Mouse (Mus musculus) gastrocnemius, postnatal 36 days (tissue): ENCODE measurements around the gene Medag. TPM values are rescaled to one million over a fixed set of nuclear protein-coding genes. Genes with fewer than 3 reads are reported as not detected.

Experiments used
- DNase-seq, 2 experiments: peaks; one replicate each; pipeline ENCODE4 v3.0.0; 2022
- intact Hi-C: fragments of 180-260 bp; cut with DNase I; formaldehyde crosslinking; loops from one replicate; pipeline ENCODE4 v1.15.1; 2025
- total RNA-seq, 2 experiments: library from RNA; stranded (reverse); gene quantifications; 2 replicates each; pipeline ENCODE4 v1.2.3; 2021

Medag gene
- total RNA-seq, 2 experiments from 2014 or later, result 14.9 to 15.1 TPM

DNA sequence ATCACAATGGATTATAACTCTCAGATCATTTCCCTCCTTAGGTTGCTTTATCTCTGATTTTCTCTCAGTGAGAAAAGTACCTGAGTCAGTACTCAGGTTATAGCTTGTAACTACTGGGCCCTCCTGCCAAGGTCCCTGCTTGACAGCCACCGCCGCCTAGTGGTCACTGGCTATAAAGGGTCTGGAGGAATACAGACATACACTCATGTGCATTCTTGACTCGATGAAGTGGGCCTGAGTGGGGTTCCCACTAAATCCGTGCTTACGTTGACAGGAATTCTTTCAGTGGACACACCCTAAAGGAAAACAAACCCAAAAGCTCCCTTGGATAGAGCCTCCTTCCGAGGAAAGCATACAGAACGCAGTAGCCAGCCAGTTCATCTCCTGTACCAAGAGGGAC lies 45.0 kb downstream of the Medag start:
- no peak for DNase-seq
- intact Hi-C loops, result no loop called here

- intact Hi-C loops, result no loop called here
- no peak for DNase-seq
These were observed 50.5 kb downstream of the Medag start for GRCm38 (mm10) chr5:149462071-149462470.

GRCm38 (mm10) chr5:149465305-149465704 lies 53.8 kb downstream of the Medag start:
- intact Hi-C loops, result no loop called here
- no peak for DNase-seq

DNA sequence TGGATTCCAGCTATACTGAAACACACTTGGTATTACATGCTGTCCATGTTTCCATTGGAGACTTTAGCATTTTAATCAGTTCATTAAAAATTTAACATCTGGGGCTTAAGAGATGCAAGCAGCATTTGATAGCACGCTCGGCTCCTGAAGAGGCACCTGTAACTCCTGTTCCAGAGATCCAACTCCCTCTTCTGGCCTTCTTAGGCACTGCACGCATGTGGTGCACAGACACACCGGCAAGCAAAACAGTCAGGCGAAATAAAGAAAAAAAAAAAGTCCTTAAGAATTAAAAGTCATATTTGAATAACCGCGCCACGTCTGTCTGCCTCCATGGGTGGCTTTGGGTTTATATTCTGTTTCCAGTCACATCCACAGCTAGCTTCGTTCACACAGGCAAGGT lies 62.6 kb downstream of the Medag start:
- DNase-seq, result no peak
- intact Hi-C loops, result no loop called here

DNA sequence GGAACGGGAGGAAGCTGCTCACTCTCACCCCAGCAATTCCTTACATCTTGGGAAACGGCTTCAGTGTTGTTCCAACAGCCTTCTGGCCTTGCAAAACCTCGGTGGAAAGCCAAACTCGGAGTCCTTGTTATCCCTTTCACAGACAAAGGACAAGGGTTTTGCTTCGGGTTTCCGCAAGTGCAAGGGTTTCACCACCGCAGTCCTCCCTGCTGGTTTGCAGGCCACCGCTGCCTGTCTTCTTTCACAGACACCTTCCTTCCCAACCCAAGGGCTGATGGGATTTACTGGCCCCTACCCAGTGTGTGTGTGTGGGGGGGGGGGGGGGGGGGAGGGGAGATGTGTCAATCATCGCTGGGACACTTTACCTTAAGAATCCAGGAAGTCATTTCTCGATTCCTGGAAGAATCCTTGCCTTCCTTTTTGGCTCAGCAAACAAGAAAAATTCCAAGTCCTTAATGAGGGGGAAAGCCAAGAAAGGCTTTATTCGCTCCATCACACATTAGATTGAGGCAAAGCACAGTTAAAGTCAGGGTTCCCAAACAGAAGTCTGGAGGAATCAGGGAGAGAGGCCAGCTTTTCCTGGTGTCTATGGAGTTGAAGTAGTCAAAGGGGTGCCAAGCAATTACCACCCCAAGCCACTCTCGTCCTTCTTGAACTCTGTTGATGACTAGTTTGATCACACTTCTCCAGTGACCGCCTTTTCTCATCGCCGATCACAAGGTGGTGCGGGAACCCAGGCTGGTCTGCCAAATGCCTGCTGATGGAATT lies 63.3 kb downstream of the Medag start:
- intact Hi-C loops, result no loop called here
- DNase-seq, result no peak

Other genes with a start within 250 kb of the Medag start
- gene Uspl1, start 227.4 kb upstream of the Medag start, total RNA-seq, result 10 to 100 TPM; 22.9 to 23.4 TPM
- gene Hmgb1, start 227.3 kb upstream of the Medag start, total RNA-seq, result 100 to 1,000 TPM in 1 of 2 experiments, 10 to 100 TPM in 1; 86.3 to 104 TPM
- gene Alox5ap, start 147.0 kb upstream of the Medag start, total RNA-seq, result 1 to 10 TPM; 5.0 to 6.5 TPM
- gene Tex26, start 27.9 kb downstream of the Medag start, total RNA-seq, result not detected
- under 1 TPM in 1 of 2 experiments, not detected in 1; 0.30 TPM for gene Wdr95, start 116.9 kb downstream of the Medag start, total RNA-seq
- gene Hsph1, start 224.6 kb downstream of the Medag start, total RNA-seq, result 10 to 100 TPM; 47.0 to 70.4 TPM